Mouse (Mus musculus) megakaryocyte-erythroid progenitor cell, adult 5 weeks (primary cell): ENCODE data around the gene Bloc1s3. TPM values are rescaled to one million over a fixed set of nuclear protein-coding genes. Genes with fewer than 3 reads are reported as not detected.

Experiments
- polyA plus RNA-seq: library from polyadenylated mRNA; stranded (reverse); fragments of >175 nt; gene quantifications from 2 replicates; pipeline ENCODE4 v1.2.3, GENCODE M21; 2012

Bloc1s3 gene
- polyA plus RNA-seq: 5.2 and 5.9 TPM in 2 replicates

GRCm38 (mm10) chr7:19508150-19508923 lies at the start of gene Bloc1s3, which contains the start of gene Trappc6a:
Bloc1s3 (minus strand) TSS chr7:19508367.
Trappc6a (plus strand) TSS chr7:19508395.

GRCm38 (mm10) chr7:19517652-19518365 lies 9.6 kb upstream of the Bloc1s3 start, which contains the start of gene Nkpd1:
Nkpd1 (plus strand) TSS chr7:19517838.

GRCm38 (mm10) chr7:19462884-19463381 lies 45.2 kb downstream of the Bloc1s3 start, which contains the start of gene Exoc3l2:
Exoc3l2 (plus strand) TSS chr7:19463331.

GRCm38 (mm10) chr7:19458591-19459111 lies 49.5 kb downstream of the Bloc1s3 start, which contains the start of gene Mark4:
Mark4 (minus strand) TSS chr7:19458821.

Other genes starting within 250 kb of the Bloc1s3 start
- gene Vasp, start 236.6 kb downstream of the Bloc1s3 start, polyA plus RNA-seq: 292 and 301 TPM in 2 replicates
- 0.04 and 1.4 TPM in 2 replicates for gene Ppm1n, start 228.3 kb downstream of the Bloc1s3 start, polyA plus RNA-seq
- gene Rtn2, start 225.7 kb downstream of the Bloc1s3 start, polyA plus RNA-seq: 0.21 and 0.27 TPM in 2 replicates
- 1,389 and 2,050 TPM in 2 replicates for gene Fosb, start 198.3 kb downstream of the Bloc1s3 start, polyA plus RNA-seq
- 101 and 103 TPM in 2 replicates for gene Ercc1, start 163.6 kb downstream of the Bloc1s3 start, polyA plus RNA-seq
- 27.5 and 29.4 TPM in 2 replicates for gene Cd3eap, start 148.9 kb downstream of the Bloc1s3 start, polyA plus RNA-seq
- gene Ppp1r13l, start 148.6 kb downstream of the Bloc1s3 start, polyA plus RNA-seq: 25.2 and 26.0 TPM in 2 replicates
- gene Ercc2, start 126.4 kb downstream of the Bloc1s3 start, polyA plus RNA-seq: 53.5 and 65.8 TPM in 2 replicates
- 0.63 and 0.65 TPM in 2 replicates for gene Klc3, start 104.3 kb downstream of the Bloc1s3 start, polyA plus RNA-seq
- 3.2 and 3.9 TPM in 2 replicates for gene Ckm, start 103.6 kb downstream of the Bloc1s3 start, polyA plus RNA-seq
- 76.5 and 81.2 TPM in 2 replicates for gene Mark4, start 49.5 kb downstream of the Bloc1s3 start, polyA plus RNA-seq
- 8.3 and 12.5 TPM in 2 replicates for gene Exoc3l2, start 45.0 kb downstream of the Bloc1s3 start, polyA plus RNA-seq
- 181 and 197 TPM in 2 replicates for gene Trappc6a, start within 50 bp of the Bloc1s3 start, polyA plus RNA-seq
- gene Nkpd1, start 9.5 kb upstream of the Bloc1s3 start, polyA plus RNA-seq: 0.23 and 0.40 TPM in 2 replicates
- 109 and 133 TPM in 2 replicates for gene Ppp1r37, start 54.7 kb upstream of the Bloc1s3 start, polyA plus RNA-seq
- gene Zfp296, start 68.9 kb upstream of the Bloc1s3 start, polyA plus RNA-seq: 28.5 and 30.1 TPM in 2 replicates
- 60.2 and 61.0 TPM in 2 replicates for gene Gemin7, start 69.2 kb upstream of the Bloc1s3 start, polyA plus RNA-seq
- 150 and 199 TPM in 2 replicates for gene Clasrp, start 96.1 kb upstream of the Bloc1s3 start, polyA plus RNA-seq
- 15.2 and 16.3 TPM in 2 replicates for gene Relb, start 121.1 kb upstream of the Bloc1s3 start, polyA plus RNA-seq
- 108 and 122 TPM in 2 replicates for gene Clptm1, start 156.7 kb upstream of the Bloc1s3 start, polyA plus RNA-seq
- 1.3 and 1.8 TPM in 2 replicates for gene Apoc2, start 169.6 kb upstream of the Bloc1s3 start, polyA plus RNA-seq
- gene Gm44805, start 173.1 kb upstream of the Bloc1s3 start, polyA plus RNA-seq: not detected in 2 replicates
- not detected in 2 replicates for gene Apoc4, start 173.1 kb upstream of the Bloc1s3 start, polyA plus RNA-seq
- gene Apoc1, start 184.3 kb upstream of the Bloc1s3 start, polyA plus RNA-seq: 3.4 and 3.7 TPM in 2 replicates
- 667 and 1,153 TPM in 2 replicates for gene Apoe, start 190.8 kb upstream of the Bloc1s3 start, polyA plus RNA-seq
- gene Tomm40, start 207.1 kb upstream of the Bloc1s3 start, polyA plus RNA-seq: 221 and 229 TPM in 2 replicates
- 3.4 and 5.9 TPM in 2 replicates for gene Nectin2, start 242.1 kb upstream of the Bloc1s3 start, polyA plus RNA-seq